Mouse (Mus musculus): ENCODE data around the gene Mmp15. TPM values are rescaled to one million over a fixed set of nuclear protein-coding genes. Genes with fewer than 3 reads are reported as not detected.

The Mmp15 gene
- 36.4 and 41.3 TPM in 2 replicates for polyA plus RNA-seq (2016; fragmentation: Nextera tagmentation; extraction: Ambion mirVana)

DNA sequence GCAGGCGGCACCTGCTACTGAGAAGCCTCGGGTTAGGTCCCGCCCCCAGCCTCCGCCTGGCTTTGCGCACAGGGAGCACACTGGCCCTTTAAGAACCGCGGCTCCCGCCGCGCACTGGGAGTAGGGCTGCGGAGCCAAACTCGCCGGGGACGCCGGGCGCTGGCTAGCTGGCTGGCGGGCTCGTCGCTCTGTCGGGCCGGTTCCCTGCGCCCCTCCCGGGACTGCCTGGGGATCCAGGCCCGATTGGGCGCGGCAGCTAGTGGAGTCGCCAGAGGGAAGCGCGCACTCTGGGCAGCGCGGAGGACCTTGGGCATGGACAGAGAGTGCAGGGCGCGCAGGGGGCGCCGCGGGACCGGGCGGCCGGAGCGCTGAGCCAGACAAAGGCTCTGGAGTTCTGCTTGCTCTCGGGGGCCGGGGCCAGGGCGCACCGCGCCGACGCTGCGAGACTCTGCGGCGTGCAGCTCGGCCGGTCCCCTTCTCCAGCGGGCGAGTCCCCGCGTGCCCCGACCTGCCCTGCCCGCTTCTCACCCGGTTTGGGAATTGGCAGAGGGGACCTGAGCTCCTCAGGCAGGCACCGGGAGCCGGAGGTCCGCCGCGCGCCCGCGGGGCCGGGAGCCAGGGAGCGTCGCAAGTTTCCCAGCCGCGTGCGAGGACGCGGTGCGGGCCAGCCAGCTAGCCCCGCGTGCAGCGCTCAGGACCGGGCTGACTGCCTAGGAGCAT is at the start of gene Mmp15:
Gene Mmp15 (plus strand): TSS at position 118 of the 720 bp plus-strand sequence.
- no peaks in the 10 kb centered on the region for H3K36me3 ChIP-seq
- peaks cover 38% of the 10 kb centered on the region for H3K4me1 ChIP-seq
- H3K27ac ChIP-seq, result peak within 1 kb of the TSS; percentile 77
- H3K9ac ChIP-seq, result peak within 1 kb of the TSS; percentile 94
- WGBS, result under 1% methylated on average over 80 of the region's 80 CpGs
- H3K27me3 ChIP-seq (replicated peaks), result no peaks in the 10 kb centered on the region
- peak within 1 kb of the TSS; percentile 93 for H3K4me2 ChIP-seq (replicated peaks)
- peak within 1 kb of the TSS; percentile 86 for H3K4me3 ChIP-seq
- no peaks in the 10 kb centered on the region for H3K9me3 ChIP-seq
- ATAC-seq (ENCODE audit: low FRiP score, low read depth), result peak; percentile 79

DNA sequence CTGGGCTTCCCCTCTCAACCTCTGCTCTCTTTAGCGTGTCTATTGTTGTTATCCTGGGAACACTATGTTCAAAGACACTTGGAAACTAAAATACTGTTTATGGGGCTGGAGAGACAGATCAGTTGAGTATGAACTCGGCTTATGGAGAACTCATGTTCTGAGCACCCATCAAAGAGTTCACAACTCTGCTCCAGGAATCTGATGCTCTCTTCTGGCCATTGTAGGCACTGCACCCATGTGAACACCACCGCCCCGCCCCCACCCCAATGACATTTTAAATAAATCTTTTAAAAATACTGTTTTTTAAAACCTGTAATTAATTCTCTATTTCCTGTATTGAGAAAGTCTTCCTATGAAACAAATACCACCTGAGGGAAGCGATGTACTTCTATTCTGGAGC is 49.7 kb upstream of the Mmp15 start:
- H3K36me3 ChIP-seq, result no peaks in the 10 kb centered on the region
- no peak overlapping the region for H3K27ac ChIP-seq
- no peak overlapping the region for H3K4me2 ChIP-seq (replicated peaks)
- H3K27me3 ChIP-seq (replicated peaks), result no peaks in the 10 kb centered on the region
- ATAC-seq (ENCODE audit: low FRiP score, low read depth), result no peak
- no peak overlapping the region for H3K9ac ChIP-seq
- H3K9me3 ChIP-seq, result no peaks in the 10 kb centered on the region
- H3K4me3 ChIP-seq, result no peak overlapping the region
- 23% methylated on average over 5 of the region's 5 CpGs for WGBS
- H3K4me1 ChIP-seq, result no peaks in the 10 kb centered on the region

DNA sequence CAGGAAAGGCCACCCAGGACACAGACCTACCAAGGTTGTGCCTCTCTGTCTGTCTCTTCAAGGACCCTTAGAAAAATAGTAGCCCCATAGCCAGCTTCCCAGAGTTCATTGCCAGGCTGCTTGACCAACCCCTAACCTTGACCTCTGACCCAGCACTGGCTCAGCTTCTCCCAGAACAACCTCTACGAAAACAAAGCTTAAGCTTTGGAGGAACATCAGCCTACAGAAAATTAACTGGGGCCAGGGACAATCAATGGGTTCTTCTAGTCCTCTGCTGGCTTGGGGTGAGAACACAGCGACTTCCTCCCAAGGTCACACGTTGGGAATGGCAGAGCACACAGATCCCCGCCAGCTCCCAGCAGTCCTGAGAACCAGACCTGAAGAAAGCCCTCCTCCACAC is 46.5 kb upstream of the Mmp15 start:
- H3K9ac ChIP-seq, result no peak overlapping the region
- no peak overlapping the region for H3K27ac ChIP-seq
- no peak for ATAC-seq (ENCODE audit: low FRiP score, low read depth)
- WGBS, result 79% methylated on average over 4 of the region's 4 CpGs
- H3K9me3 ChIP-seq, result no peaks in the 10 kb centered on the region
- H3K4me2 ChIP-seq (replicated peaks), result no peak overlapping the region
- H3K27me3 ChIP-seq (replicated peaks), result no peaks in the 10 kb centered on the region
- H3K4me3 ChIP-seq, result no peak overlapping the region
- no peaks in the 10 kb centered on the region for H3K36me3 ChIP-seq
- 0 out of 2 replicates have a peak, but pooled peaks cover 3% of the 10 kb centered on the region for H3K4me1 ChIP-seq

DNA sequence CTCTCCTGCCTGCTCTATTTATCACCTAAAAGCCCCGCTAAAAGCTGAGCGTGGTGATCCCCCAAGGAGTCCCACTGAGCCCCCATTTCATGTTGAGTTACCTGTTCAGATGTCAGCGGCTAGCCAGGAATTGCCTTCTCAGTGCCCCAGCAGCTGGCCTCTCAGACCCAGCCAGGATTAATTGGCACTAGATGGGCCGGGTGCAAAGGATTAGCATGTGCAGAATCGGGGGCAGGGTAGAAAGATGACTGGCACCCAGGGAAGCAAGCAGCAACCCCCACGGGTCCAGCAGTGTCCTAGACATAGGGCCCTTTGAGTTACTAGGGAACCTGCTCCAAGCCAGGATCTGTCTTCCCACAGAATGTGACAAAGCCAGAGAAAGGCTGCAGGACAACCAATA is 45.6 kb upstream of the Mmp15 start, which contains the start of gene Cngb1:
Gene Cngb1 (minus strand): TSS at position 155 of the 400 bp plus-strand sequence.
- no peak within 1 kb of the TSS for H3K4me3 ChIP-seq
- no peak within 1 kb of the TSS for H3K9ac ChIP-seq
- WGBS, result 56% methylated on average over 6 of the region's 6 CpGs
- H3K4me2 ChIP-seq (replicated peaks), result no peak within 1 kb of the TSS
- ATAC-seq (ENCODE audit: low FRiP score, low read depth), result no peak
- no peaks in the 10 kb centered on the region for H3K36me3 ChIP-seq
- peaks cover 12% of the 10 kb centered on the region for H3K4me1 ChIP-seq
- no peaks in the 10 kb centered on the region for H3K27me3 ChIP-seq (replicated peaks)
- H3K27ac ChIP-seq, result no peak within 1 kb of the TSS
- no peaks in the 10 kb centered on the region for H3K9me3 ChIP-seq

DNA sequence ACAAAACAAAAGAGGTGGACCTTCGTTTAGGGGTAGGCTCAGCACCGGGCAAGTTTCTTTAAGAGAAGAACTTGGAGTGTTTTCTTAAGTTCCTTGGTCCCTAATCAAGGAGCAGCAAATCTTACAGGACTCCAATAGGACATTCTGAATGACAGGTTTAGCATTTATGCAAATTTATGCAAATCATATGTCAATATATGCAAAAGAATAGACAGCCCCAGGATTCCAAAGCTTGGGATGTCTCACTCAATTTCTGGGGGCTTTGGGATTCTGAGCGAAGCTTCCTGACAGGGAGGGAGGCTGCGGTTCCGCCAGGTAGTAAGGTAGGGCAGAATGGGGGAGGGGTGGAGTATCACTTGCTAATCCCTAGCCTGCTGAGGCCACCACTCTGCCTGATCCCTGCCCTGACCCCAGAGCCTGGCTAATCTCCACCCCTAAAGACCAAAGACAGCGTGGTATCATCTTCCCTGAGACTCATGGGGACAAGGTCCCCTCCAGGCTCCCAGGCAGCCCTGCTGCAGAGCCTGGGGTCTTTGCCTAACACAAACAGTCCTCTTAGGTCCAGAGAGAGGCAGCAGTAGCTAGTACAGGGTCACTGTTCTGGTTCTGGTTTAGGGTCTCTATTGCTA is 41.6 kb upstream of the Mmp15 start, which contains the start of gene Tepp:
Gene Tepp (plus strand): TSS at position 225 of the 629 bp plus-strand sequence.
- Histone ChIP-seq H3K36me3 (no peaks in the 10 kb centered on the region), H3K4me2 (replicated peaks) (no peak within 1 kb of the TSS), H3K27ac (no peak within 1 kb of the TSS), H3K9ac (no peak within 1 kb of the TSS), H3K27me3 (replicated peaks) (no peaks in the 10 kb centered on the region), H3K9me3 (no peaks in the 10 kb centered on the region), H3K4me1 (peaks cover 12% of the 10 kb centered on the region), H3K4me3 (no peak within 1 kb of the TSS)
- no peak for ATAC-seq (ENCODE audit: low FRiP score, low read depth)
- WGBS, result 35% methylated on average over 6 of the region's 6 CpGs

DNA sequence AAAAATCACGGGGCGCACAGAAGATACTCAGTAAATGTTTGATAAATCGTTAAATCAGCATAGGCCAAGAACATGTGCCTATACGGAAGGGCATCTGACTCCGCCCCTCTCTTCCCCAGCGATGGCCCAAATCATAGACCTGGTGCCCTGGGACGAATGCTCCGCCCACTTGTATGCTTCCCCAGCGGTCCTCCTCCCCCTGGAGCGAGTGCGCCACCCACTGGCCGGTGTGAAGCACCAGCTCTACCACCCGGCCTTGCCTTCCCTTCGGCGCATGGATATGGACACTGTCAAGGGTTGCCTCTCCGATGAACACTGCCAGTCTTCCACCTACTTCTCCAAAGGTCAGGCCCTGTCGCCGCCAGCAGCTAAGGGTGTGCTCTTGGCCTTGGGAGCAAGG is 39.2 kb upstream of the Mmp15 start:
- Histone ChIP-seq H3K36me3 (no peaks in the 10 kb centered on the region), H3K4me1 (peaks cover 12% of the 10 kb centered on the region), H3K4me2 (replicated peaks) (no peak overlapping the region), H3K9me3 (no peaks in the 10 kb centered on the region), H3K27ac (no peak overlapping the region), H3K4me3 (no peak overlapping the region), H3K27me3 (replicated peaks) (no peaks in the 10 kb centered on the region), H3K9ac (no peak overlapping the region)
- WGBS, result 69% methylated on average over 18 of the region's 18 CpGs
- no peak for ATAC-seq (ENCODE audit: low FRiP score, low read depth)

DNA sequence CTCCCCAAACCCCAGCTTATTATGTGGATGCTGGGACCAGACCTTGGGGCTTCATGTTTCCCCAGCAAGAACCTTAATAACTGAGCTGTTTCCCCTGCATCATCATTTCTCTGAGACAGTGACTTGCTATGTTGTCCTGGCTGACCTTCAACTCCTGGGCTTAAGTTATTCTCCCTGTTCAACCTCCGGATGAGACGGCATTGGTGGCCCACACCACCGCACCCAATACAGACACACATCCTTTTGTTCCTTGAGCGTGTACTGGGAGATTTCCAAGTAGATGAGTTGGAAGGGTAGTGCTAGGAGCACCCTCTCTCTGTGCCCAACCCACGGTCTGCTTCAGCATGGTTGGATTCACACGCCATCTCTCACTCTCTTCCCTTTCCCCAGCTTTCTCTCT is 38.2 kb upstream of the Mmp15 start:
- Histone ChIP-seq H3K27me3 (replicated peaks) (no peaks in the 10 kb centered on the region), H3K4me1 (peaks cover 12% of the 10 kb centered on the region), H3K9ac (no peak overlapping the region), H3K27ac (no peak overlapping the region), H3K4me3 (no peak overlapping the region), H3K9me3 (no peaks in the 10 kb centered on the region), H3K36me3 (no peaks in the 10 kb centered on the region), H3K4me2 (replicated peaks) (no peak overlapping the region)
- ATAC-seq (ENCODE audit: low FRiP score, low read depth), result no peak
- WGBS, result 87% methylated on average over 6 of the region's 6 CpGs

DNA sequence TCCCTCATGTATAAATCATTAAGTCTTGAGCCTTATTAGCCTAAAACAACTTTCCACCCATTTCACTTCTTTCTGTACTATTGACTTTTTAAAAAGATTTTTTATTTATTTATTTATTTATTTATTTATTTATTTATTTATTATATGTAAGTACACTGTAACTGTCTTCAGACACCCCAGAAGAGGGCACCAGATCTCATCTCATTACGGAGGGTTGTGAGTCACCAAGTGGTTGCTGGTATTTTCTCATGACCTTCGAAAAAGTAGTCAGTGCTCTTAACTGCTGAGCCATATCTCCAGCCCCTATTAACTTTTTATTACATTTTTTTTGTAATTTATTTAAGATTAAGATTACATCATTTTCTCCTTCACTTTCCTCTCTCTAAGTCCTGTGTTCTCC is 37.4 kb upstream of the Mmp15 start:
- no peak for ATAC-seq (ENCODE audit: low FRiP score, low read depth)

DNA sequence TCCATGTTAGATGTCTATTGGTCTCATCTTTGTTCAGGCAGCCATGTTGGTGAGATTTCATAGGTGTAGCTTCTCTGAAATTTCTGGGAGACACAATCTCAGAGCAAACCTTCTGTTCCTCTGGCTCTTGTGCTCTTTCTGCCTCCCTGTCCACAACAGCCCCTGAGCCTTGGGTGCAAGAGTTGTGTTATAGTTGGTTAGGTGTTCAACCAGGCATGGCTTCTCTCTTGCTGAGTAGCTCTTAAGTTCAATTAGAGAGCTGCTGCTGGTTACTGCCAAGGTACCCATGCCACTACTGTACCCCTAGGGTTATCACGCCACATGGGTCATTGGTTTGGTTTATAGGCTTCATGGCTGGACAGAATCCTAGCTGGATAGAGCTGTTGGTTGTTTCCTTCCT is 36.7 kb upstream of the Mmp15 start:
- H3K27ac ChIP-seq, result no peak overlapping the region
- no peak overlapping the region for H3K9ac ChIP-seq
- H3K36me3 ChIP-seq, result no peaks in the 10 kb centered on the region
- H3K4me3 ChIP-seq, result no peak overlapping the region
- H3K4me2 ChIP-seq (replicated peaks), result no peak overlapping the region
- no peak for ATAC-seq (ENCODE audit: low FRiP score, low read depth)
- peaks cover 15% of the 10 kb centered on the region for H3K4me1 ChIP-seq
- peaks cover 4% of the 10 kb centered on the region; the same call in 1 of the 2 replicates for H3K27me3 ChIP-seq (replicated peaks)
- WGBS, result 97% methylated on average over 1 of the region's 1 CpGs
- H3K9me3 ChIP-seq, result no peaks in the 10 kb centered on the region

More for the DNA sequence above, 37.4 kb upstream of the Mmp15 start:
- Histone ChIP-seq H3K4me1 (peaks cover 12% of the 10 kb centered on the region), H3K36me3 (no peaks in the 10 kb centered on the region), H3K27ac (no peak overlapping the region), H3K27me3 (replicated peaks) (0 out of 2 replicates have a peak, but pooled peaks cover 4% of the 10 kb centered on the region), H3K9me3 (no peaks in the 10 kb centered on the region), H3K9ac (no peak overlapping the region), H3K4me3 (no peak overlapping the region), H3K4me2 (replicated peaks) (no peak overlapping the region)
- WGBS, result 91% methylated on average over 2 of the region's 2 CpGs

DNA sequence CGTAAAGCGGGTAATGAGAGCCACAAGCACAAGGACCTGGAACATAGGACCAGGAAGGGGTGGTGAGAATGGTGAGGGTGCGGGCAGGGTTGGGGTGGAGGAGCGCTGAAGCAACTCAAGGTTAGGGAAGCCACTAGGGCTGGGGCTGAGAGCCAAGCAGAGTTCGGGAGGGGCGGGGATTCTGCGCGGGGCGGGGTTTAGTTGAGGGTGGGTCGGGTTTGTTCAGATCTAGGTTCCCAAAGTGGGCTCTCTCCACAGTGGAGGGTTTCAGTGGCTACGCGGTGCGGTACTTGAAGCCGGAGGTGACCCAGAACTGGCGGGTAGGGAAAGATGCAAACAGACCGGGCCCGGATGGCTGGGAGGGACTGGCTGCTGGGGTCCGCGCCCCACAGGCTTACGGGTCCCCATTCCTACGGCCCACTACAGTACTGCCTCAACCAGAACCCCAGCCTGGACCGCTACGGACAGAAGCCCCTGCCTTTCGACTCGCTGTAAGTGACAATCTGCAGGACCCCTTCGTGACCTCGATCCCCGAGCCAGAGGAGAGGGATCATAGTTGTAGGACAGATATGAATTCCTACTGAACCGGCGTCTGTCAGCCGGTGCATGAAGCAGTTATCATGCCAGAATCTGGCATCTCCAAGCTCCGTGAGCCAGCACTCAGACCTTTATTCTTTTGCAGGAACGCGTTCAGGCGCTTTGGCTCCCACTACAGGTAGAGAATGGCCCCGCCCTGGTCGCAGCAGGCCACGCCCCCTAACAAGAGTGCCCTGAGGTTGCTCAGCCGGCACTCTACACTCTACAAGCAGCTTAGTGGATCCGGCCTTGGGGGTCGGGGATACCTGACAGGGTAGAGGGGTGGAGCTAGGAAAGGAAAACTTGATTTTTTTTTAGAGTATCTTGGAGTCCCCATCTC is 31.6 kb upstream of the Mmp15 start:
- Histone ChIP-seq H3K9me3 (no peaks in the 10 kb centered on the region), H3K4me2 (replicated peaks) (peak overlapping the region; percentile 72), H3K27ac (no peak overlapping the region), H3K9ac (peak overlapping the region; percentile 51), H3K36me3 (peaks cover 13% of the 10 kb centered on the region), H3K4me3 (peak overlapping the region; percentile 36), H3K4me1 (peaks cover 10% of the 10 kb centered on the region; the same call in 1 of the 2 replicates), H3K27me3 (replicated peaks) (peaks cover 8% of the 10 kb centered on the region; the same call in 1 of the 2 replicates)
- 2% methylated on average over 41 of the region's 41 CpGs for WGBS
- ATAC-seq (ENCODE audit: low FRiP score, low read depth), result peak; percentile 66

DNA sequence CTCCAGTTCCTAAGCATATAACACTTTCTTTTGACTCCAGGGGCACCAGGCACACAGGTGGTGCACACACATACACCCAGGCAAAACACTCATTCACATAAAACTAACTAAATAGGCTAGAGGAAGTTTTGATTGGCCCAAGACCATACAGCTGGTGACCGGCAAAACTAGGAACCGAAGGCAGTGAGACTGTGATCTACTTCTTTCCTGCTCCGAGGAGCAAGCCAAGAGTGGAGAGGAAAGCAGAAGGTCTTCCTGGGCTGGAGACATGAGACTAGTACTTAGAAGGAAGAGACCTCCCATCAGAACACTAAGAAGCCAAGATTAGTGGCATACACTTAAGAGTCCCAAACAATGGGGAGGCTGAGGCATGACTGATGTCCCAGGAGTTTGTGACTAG is 28.9 kb upstream of the Mmp15 start:
- Histone ChIP-seq H3K9me3 (no peaks in the 10 kb centered on the region), H3K4me1 (peaks cover 26% of the 10 kb centered on the region; the same call in 1 of the 2 replicates), H3K27me3 (replicated peaks) (peaks cover 8% of the 10 kb centered on the region; the same call in 1 of the 2 replicates), H3K9ac (no peak overlapping the region), H3K4me2 (replicated peaks) (no peak overlapping the region), H3K27ac (no peak overlapping the region), H3K36me3 (peaks cover 40% of the 10 kb centered on the region), H3K4me3 (no peak overlapping the region)
- ATAC-seq (ENCODE audit: low FRiP score, low read depth), result no peak
- 84% methylated on average over 3 of the region's 3 CpGs for WGBS

DNA sequence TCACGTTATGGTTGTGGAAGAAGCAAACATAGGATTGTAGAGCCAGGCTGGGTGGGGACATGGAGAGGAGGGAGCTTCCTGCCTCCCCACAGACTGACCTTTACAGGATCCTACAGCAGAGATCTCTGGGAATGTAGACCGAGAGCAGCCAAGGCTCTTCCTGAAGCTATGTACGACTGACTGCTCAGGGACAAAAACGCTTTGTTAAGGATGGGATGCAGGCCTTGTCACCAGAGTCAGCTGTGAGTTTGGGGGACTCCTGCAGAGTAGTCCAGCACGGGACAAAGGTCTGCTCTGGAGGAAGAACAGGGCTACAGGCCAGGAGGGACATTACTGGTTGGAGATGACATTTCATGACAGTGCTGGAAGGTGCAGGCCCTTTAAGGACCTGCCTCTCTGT is 27.4 kb upstream of the Mmp15 start:
- H3K27me3 ChIP-seq (replicated peaks), result peaks cover 5% of the 10 kb centered on the region; the same call in 1 of the 2 replicates
- no peak overlapping the region for H3K9ac ChIP-seq
- no peak overlapping the region for H3K4me3 ChIP-seq
- H3K9me3 ChIP-seq, result no peaks in the 10 kb centered on the region
- H3K4me2 ChIP-seq (replicated peaks), result no peak overlapping the region
- no peak for ATAC-seq (ENCODE audit: low FRiP score, low read depth)
- peaks cover 54% of the 10 kb centered on the region for H3K36me3 ChIP-seq
- peaks cover 37% of the 10 kb centered on the region for H3K4me1 ChIP-seq
- no peak overlapping the region for H3K27ac ChIP-seq
- 59% methylated on average over 5 of the region's 5 CpGs for WGBS

Measured in neural tube, embryonic 12.5 days (tissue).